Mouse (Mus musculus): ENCODE data around the gene Smok2a.
"Not testable (repeated sequence)": the region's sequence is repeated elsewhere in the genome, so short reads cannot be mapped to it uniquely, and the experiment has no call there.

The Smok2a gene

DNA sequence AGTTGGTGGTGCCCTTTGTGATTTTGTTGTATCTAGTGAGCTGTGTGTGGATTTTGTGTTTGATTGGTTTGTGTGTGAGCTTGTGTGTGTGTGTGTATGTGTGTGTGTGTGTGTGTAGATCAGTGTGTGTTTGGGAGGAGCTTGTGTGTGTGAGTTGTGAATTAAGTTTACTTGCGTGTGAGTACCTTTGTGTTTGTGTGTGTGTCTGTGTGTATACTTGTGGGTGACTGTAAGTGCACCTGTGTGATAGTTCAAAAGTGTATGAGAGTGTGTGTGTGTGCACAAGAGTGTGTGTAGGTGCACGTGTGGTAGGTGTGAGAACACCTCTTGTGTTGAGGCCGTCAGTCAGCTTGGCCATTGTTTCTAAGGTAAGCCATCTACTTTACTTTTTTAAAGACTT lies at the start of gene Smok2a:
Gene Smok2a (plus strand): TSS at position 301 of the 400 bp plus-strand sequence.
- no peak for DNase-seq (ENCODE audit: low spot score)

DNA sequence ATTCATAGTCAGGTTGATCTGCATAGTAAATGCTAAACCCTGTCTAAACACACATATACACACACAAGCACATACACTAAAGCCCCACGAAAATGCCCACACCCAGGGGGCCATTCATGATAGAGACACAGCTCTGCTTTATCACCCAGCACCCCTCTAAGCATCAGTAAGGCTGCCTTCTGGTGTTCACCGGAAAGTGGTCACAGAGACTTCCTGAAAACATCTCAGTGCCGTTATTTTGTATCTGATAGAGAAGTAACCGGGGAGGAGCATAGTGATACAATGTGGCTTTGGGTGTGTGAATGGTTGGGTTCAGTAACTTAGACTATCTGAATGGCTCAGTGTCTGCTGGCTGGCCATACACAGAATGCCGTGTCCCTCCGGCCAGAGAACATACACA lies 47.4 kb upstream of the Smok2a start:
- not testable (repeated sequence) for DNase-seq (ENCODE audit: low spot score)

DNA sequence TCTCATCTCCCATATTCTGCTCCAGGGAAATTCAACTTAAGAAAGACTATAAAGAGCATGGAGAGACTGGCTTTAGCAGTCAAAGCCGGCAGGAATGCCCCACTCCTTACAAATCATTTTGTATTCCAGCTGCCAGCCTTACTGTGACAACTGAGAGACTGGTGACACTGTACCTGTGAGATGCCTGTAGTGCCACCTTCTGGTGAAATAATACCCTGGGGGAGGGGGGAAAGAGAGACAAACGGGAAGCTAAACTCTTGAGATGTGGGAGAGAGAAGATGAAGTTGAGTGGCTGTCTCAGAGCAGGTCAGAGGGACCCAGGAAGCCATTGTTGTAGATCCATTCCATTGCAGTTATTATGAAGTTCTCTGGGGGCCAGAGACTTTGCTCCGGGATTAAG lies 47.0 kb upstream of the Smok2a start:
- not testable (repeated sequence) for DNase-seq (ENCODE audit: low spot score)

GRCm38 (mm10) chr17:13175609-13176008 lies 45.4 kb upstream of the Smok2a start:
- DNase-seq (ENCODE audit: low spot score), result not testable (repeated sequence)

DNA sequence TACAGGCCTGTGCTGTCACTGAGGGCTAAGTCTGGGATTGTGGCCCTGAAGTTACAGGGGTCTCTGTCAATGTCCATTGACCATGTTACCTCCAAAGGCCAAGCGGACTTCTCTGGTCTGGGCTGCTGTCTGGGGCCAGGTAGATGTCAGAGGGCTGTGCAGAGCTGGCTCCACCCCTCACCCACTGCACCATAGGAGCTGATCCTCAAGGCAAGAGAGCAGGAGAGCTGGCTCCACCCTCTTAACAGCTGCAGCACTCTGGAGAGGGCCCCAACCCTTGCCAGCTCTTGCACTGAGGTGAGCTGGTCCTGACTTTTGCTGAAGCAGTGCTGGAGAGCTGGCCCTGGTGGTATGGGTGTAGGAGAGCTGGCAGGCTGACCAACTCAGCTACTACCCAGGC lies 43.2 kb upstream of the Smok2a start:
- not testable (repeated sequence) for DNase-seq (ENCODE audit: low spot score)

DNA sequence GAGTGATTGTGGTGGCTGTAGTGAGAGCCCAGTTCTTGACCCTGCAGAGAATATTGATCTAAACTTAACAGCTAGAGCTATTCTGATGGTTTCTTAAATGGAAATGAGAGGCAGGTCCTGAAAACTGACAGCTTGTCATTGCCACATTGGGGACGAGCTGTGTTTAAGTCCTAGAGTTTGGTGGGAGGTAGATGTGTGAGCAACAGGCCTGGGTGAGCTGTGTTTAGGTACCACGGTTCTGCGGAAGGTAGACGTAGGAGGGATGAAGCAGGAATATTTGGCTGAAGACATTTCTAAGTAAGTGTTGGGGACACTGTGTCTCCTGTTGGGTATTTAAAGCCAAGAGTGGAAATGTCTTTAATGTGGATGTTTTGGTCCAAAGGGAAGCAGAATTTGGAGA lies 42.0 kb upstream of the Smok2a start:
- not testable (repeated sequence) for DNase-seq (ENCODE audit: low spot score)

DNA sequence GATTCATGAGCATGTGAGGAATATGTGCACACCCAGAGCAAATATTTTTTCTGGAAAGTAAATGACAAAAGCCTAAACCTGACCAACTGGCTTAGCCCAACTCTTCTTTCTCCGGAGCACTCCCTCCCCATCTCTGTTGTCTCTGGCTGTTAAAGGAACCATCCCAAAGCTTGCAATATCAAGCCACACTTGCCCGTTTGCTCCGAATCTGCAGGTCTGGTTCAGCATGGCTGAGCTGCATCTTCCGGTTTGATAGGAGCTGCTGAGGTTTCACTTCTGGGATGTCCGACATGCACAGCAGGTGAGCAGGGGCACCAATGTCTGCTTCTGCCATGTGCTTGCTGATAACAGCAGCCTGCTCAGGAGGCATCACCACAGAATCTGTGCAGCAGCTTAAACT lies 40.5 kb upstream of the Smok2a start:
- not testable (repeated sequence) for DNase-seq (ENCODE audit: low spot score)

DNA sequence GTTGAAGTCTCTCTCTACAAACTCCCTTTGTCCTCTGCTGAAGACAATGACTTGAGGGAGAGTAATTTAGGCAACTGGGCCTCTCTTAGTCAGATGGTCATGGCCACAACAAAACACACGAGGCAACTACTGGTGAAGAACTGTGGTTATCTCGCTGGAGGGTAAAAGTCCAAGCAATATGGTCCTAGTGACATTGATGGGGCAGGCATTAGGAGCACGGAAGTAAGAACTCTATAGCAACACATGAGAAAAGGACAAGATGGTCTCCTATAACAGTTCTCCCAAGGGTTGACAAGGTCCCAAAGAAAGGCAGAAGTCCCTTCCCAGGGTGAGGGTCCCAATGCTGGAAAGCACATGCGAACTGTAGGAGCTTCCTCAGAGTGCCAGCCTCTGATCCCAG lies 38.3 kb upstream of the Smok2a start:
- not testable (repeated sequence) for DNase-seq (ENCODE audit: low spot score)

GRCm38 (mm10) chr17:13184514-13184913 lies 36.5 kb upstream of the Smok2a start:
- not testable (repeated sequence) for DNase-seq (ENCODE audit: low spot score)

- not testable (repeated sequence) for DNase-seq (ENCODE audit: low spot score)
These were observed 34.4 kb upstream of the Smok2a start for GRCm38 (mm10) chr17:13186541-13186940.

DNA sequence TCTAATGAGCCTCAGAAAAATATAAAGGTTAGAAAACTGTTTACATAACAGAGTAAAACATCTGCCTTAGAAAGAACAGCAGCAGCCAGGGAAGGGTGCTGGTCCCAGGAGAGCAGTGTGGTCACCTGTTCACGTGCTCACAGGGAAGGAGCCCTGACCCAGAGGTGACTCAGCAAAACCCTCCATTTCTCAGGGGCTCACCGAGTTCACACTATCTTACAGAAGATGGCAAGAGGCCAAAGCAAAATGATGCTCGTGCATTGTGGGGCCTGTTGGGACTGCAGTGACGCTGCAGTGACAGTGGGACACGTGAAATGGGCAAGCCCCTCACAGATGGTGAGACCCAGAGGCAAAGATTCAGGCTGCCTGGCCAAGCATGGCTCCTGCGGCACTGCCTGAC lies 33.4 kb upstream of the Smok2a start:
- DNase-seq (ENCODE audit: low spot score), result not testable (repeated sequence)

GRCm38 (mm10) chr17:13188846-13189245 lies 32.1 kb upstream of the Smok2a start:
- DNase-seq (ENCODE audit: low spot score), result not testable (repeated sequence)

GRCm38 (mm10) chr17:13190836-13191583 lies 30.0 kb upstream of the Smok2a start:
- not testable (repeated sequence) for DNase-seq (ENCODE audit: low spot score)

DNA sequence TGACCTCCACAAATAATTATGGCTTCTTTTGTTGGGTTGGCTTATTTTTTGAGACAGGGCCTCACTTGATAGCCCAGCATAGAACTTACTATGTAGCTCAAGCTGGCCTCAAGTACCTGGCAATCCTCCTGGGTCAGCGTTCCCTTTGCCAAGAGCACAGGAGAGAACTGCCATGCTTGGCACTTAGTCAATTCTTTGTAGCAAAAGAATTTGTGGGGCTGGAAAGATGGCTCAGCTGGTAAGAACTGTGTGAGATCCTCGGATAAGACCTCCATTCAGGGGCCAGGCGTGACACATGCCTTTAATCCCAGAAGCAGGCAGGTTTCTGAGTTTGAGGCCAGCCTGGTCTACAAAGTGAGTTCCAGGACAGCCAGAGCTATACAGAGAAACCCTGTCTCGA lies 24.5 kb upstream of the Smok2a start:
- not testable (repeated sequence) for DNase-seq (ENCODE audit: low spot score)

DNA sequence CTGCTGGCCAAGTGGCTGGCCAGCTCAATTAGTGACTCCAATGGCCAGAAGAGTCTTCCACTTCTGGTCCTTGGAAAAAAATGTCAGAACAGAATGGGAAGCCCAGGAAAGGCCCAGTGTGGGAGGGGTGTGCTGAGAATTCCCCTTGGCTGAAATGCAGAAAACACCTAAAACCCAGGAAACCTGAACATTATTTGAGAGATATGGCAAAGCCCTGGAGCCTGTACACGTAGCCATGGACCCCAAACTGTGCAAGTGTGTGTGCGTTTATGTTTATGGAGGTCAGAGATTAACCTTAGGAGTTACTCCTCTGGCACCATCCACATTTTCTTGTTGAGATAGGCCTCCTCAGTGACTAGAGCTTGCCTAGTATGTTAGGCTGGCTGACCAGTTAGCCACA lies 22.2 kb upstream of the Smok2a start:
- not testable (repeated sequence) for DNase-seq (ENCODE audit: low spot score)

DNA sequence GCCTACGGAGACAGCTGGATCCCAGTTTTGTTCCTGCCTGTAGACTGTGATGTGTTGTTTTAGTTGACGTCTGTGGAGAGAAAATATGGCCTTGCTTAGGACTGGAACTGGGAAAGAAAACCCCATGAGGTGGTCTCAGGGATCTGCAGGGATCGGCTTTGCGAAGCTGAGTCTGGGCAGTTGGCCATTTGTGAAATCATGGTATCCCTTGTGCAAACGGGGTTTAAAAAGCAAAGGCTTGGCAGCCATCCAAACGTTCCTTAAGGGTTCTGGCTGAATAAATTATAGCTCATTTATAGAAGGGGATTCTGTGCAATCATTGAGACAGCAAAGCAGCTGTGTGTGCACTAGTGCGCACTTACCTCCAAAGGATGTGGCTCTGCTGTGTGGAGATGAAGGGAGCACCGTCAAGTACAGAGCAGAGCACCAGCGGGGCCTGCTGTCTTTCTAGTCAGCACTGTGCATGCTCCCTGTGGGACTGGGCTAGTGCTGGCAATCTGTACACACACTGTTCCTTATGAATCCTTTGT lies 21.0 kb upstream of the Smok2a start:
- DNase-seq (ENCODE audit: low spot score), result not testable (repeated sequence)

DNA sequence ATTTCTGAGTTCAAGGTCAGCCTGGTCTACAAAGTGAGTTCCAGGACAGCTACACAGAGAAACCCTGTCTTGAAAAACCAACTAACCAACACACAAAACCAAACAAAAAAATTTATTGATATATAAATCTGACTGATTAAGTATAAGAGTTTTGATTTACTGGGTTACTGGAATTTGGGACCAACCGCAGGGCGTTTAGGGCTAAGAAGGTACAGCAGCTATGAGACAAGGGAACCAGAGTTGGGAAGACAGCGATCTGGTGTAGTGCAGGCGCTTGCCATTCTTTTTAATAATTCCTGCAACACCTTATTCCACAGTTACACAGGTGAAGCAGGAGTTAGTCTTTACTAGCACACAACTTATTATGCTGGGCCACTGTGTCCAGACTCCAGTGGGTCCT lies 19.4 kb upstream of the Smok2a start:
- DNase-seq (ENCODE audit: low spot score), result not testable (repeated sequence)

GRCm38 (mm10) chr17:13202453-13203107 lies 18.4 kb upstream of the Smok2a start:
- DNase-seq (ENCODE audit: low spot score), result not testable (repeated sequence)

- not testable (repeated sequence) for DNase-seq (ENCODE audit: low spot score)
These were observed 15.7 kb upstream of the Smok2a start for GRCm38 (mm10) chr17:13205247-13205646.

DNA sequence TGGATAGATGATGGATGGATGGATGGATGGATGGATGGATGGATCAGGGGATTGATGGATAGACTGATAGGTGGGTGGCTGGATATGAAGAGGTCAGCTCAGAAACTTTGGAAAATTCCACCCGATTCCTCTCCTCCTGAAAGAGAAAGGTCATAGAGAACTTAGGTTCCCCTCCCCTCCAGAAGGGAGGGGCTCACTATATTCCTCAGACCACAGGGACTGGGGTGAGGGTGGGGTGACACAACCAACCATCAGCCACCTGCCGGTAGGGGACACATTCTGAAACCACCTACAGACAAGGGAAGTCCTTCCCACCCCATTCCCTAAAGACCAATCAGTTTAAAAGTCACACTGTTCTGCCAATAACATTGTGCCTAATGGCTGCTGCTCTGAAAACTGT lies 14.5 kb upstream of the Smok2a start:
- no peak for DNase-seq (ENCODE audit: low spot score)

DNA sequence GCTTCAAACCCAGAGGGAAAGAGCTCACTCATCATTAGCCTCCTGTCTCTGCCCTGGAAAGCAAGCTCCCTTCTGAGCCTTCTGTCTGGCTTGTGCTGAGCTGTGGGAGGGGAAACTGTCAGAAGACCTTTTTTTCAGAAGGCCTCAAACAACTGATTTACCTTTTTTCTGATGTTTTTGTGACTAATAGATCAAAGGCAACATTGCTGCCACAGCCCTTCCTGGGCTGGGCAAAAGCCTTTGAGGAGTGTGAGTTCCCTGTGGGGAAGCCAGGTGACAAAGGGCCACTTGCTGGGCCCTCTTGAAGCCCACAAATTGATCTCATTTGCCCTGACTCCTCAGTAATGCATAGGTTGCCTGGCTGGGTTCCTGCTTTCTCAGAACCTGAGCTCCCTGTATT lies 12.5 kb upstream of the Smok2a start:
- DNase-seq (ENCODE audit: low spot score), result not testable (repeated sequence)

GRCm38 (mm10) chr17:13212136-13212850 lies 8.7 kb upstream of the Smok2a start:
- no peak for DNase-seq (ENCODE audit: low spot score)
